Mouse (Mus musculus) liver, embryonic 14.5 days (tissue): ENCODE measurements around the gene Fam168a. TPM values are rescaled to one million over a fixed set of nuclear protein-coding genes. Genes with fewer than 3 reads are reported as not detected.

ENCODE experiments used
- ATAC-seq: fragments of 200-750 bp; cut with Nextera tagmentation; 2 replicates; pipeline ENCODE4 v1.8.0; 2017; ENCODE audit warnings: moderate number of reproducible peaks, mild to moderate bottlenecking, moderate library complexity; ENCODE audit not compliant: insufficient read depth
- DNase-seq, 3 experiments: peaks; one replicate each; pipeline ENCODE4 v3.0.0-alpha.2; 2012 to 2013; ENCODE audit warnings: low read depth in 3 of 3, low spot score in 3 of 3
- H3K27ac ChIP-seq: fragments of 300-500 bp; sonication (generic); 2 replicates; pipeline ENCODE4 v1.5.1; 2014; ENCODE audit warnings: moderate library complexity, mild to moderate bottlenecking, control low read depth, inconsistent platforms
- H3K27me3 ChIP-seq: fragments of 300-500 bp; sonication (generic); 2 replicates; pipeline ENCODE4 v1.6.1; 2014; ENCODE audit warnings: mild to moderate bottlenecking, low read length, moderate library complexity; ENCODE audit not compliant: control insufficient read depth, insufficient read depth
- H3K36me3 ChIP-seq: fragments of 300-500 bp; sonication (generic); replicated peaks from 2 replicates; pipeline ENCODE4 v1.6.1; 2014; ENCODE audit warnings: low read depth; ENCODE audit not compliant: control insufficient read depth, insufficient read depth
- H3K4me1 ChIP-seq, 2 experiments: fragments of 200-500 bp in 1 of 2; fragments of 300-500 bp in 1 of 2; sonication (generic) in 1 of 2; replicated peaks; 2 replicates each; pipeline ENCODE4 v1.6.1; 2012 to 2014; ENCODE audit warnings: antibody characterized with exemption in 1 of 2, inconsistent platforms in 1 of 2, low read length in 1 of 2; ENCODE audit not compliant: control insufficient read depth in 2 of 2, insufficient read depth in 2 of 2
- H3K4me2 ChIP-seq: fragments of 300-500 bp; sonication (generic); 2 replicates; pipeline ENCODE4 v1.6.1; 2014; ENCODE audit warnings: low read depth, mild to moderate bottlenecking, control low read depth, moderate library complexity
- H3K4me3 ChIP-seq, 2 experiments: fragments of 200-500 bp in 1 of 2; fragments of 300-500 bp in 1 of 2; sonication (generic) in 1 of 2; 2 replicates each; pipeline ENCODE4 v1.5.1; 2012 to 2014; ENCODE audit warnings: low read depth in 2 of 2, low read length in 2 of 2, mild to moderate bottlenecking in 2 of 2, control low read depth in 1 of 2, inconsistent platforms in 1 of 2, moderate library complexity in 1 of 2; ENCODE audit not compliant: insufficient read depth in 1 of 2
- H3K9ac ChIP-seq: fragments of 300-500 bp; sonication (generic); replicated peaks from 2 replicates; pipeline ENCODE4 v1.6.1; 2014; ENCODE audit warnings: mild to moderate bottlenecking, control low read depth, moderate library complexity
- H3K9me3 ChIP-seq: fragments of 300-500 bp; sonication (generic); 2 replicates; pipeline ENCODE4 v1.6.1; 2016; ENCODE audit warnings: low read length, mixed read lengths; ENCODE audit not compliant: control insufficient read depth
- CTCF ChIP-seq: IDR thresholded peaks from 2 replicates; pipeline ENCODE4 v1.5.1; 2016; ENCODE audit warnings: antibody characterized with exemption, low read depth, control low read depth
- EP300 ChIP-seq: IDR thresholded peaks from 2 replicates; pipeline ENCODE4 v1.6.1; 2016; ENCODE audit warnings: antibody characterized with exemption, low read depth
- WGBS: fragments of 180-500 bp; shearing (Covaris S2); extraction: QIAGEN DNeasy Blood & Tissue Kit; methylation state at CpG from one replicate; pipeline ENCODE4 v1.1.7; 2014; ENCODE audit not compliant: insufficient replicate concordance; 5-methylcytosine and 5-hydroxymethylcytosine counted together
- polyA plus RNA-seq, 2 experiments: library from polyadenylated mRNA; depleted of rRNA in 1 of 2; stranded (reverse) in 1 of 2; unstranded in 1 of 2; fragments of >200 nt; fragmentation: Nextera tagmentation in 1 of 2; extraction: Ambion mirVana in 1 of 2; gene quantifications; 2 replicates each; pipeline versions ENCODE4 v1.2.1 to v1.2.3; 2012 to 2014

Gene Fam168a
- polyA plus RNA-seq, 2 experiments = 4.1 to 4.4 TPM

- no peaks in the 10 kb centered on the region for H3K27me3 ChIP-seq
- WGBS = 48% methylated on average over 5 of the region's 5 CpGs
- peak overlapping the region; percentile 39; the same call in 1 of the 2 replicates for H3K4me2 ChIP-seq
- peak overlapping the region in 1 of 2 experiments; percentile 20; a peak in 2 of 4 replicates for H3K4me3 ChIP-seq
- TF ChIP-seq CTCF = no peak
- no peak for TF ChIP-seq EP300
- H3K4me1 ChIP-seq = peaks cover 32 to 64% of the 10 kb centered on the region in 2 experiments
- H3K9ac ChIP-seq = no peak overlapping the region
- DNase-seq = no peak
- ATAC-seq = no peak
- H3K9me3 ChIP-seq = no peaks in the 10 kb centered on the region
- H3K36me3 ChIP-seq = peaks cover 38% of the 10 kb centered on the region
- peak overlapping the region; percentile 26; the same call in 1 of the 2 replicates for H3K27ac ChIP-seq
Measured at GRCm38 (mm10) chr7:100854861-100855260, 148.4 kb downstream of the Fam168a start.

GRCm38 (mm10) chr7:100855300-100855699, 148.9 kb downstream of the Fam168a start:
- 16% methylated on average over 4 of the region's 4 CpGs for WGBS
- H3K9me3 ChIP-seq = no peaks in the 10 kb centered on the region
- no peaks in the 10 kb centered on the region for H3K27me3 ChIP-seq
- TF ChIP-seq CTCF = no peak
- TF ChIP-seq EP300 = no peak
- peak overlapping the region in 1 of 2 experiments; percentile 20; a peak in 2 of 4 replicates for H3K4me3 ChIP-seq
- peaks cover 34% of the 10 kb centered on the region for H3K36me3 ChIP-seq
- peak overlapping the region; percentile 3 for H3K27ac ChIP-seq
- peak overlapping the region; percentile 16 for H3K9ac ChIP-seq
- DNase-seq (no peak), ATAC-seq (no peak)
- peaks cover 36 to 69% of the 10 kb centered on the region in 2 experiments for H3K4me1 ChIP-seq
- H3K4me2 ChIP-seq = peak overlapping the region; percentile 39

- H3K9ac ChIP-seq = peak overlapping the region; percentile 23
- peaks cover 29% of the 10 kb centered on the region for H3K36me3 ChIP-seq
Measured at GRCm38 (mm10) chr7:100855795-100856573, 149.5 kb downstream of the Fam168a start.

GRCm38 (mm10) chr7:100860450-100860849, 154.0 kb downstream of the Fam168a start:
- H3K27ac ChIP-seq = peak overlapping the region; percentile 82
- H3K4me3 ChIP-seq = peak overlapping the region; percentile 87 to 91
- ATAC-seq (peak; percentile 46), DNase-seq (peak in 1 of 3 experiments; percentile 43)
- H3K27me3 ChIP-seq = no peaks in the 10 kb centered on the region
- WGBS = 27% methylated on average over 3 of the region's 3 CpGs
- no peak for TF ChIP-seq CTCF
- no peak for TF ChIP-seq EP300
- peak overlapping the region; percentile 89 for H3K4me2 ChIP-seq
- no peaks in the 10 kb centered on the region for H3K9me3 ChIP-seq
- peaks cover 51 to 61% of the 10 kb centered on the region in 2 experiments for H3K4me1 ChIP-seq
- peaks cover 16% of the 10 kb centered on the region for H3K36me3 ChIP-seq
- H3K9ac ChIP-seq = peak overlapping the region; percentile 97

More at GRCm38 (mm10) chr7:100855795-100856573, 149.5 kb downstream of the Fam168a start:
- TF ChIP-seq CTCF (no peak), EP300 (0 out of 2 replicates have a peak, but pooled peaks have one; percentile 11)
- Histone ChIP-seq H3K4me2 (peak overlapping the region; percentile 39), H3K4me1 (peaks cover 43 to 76% of the 10 kb centered on the region in 2 experiments), H3K27ac (peak overlapping the region; percentile 3), H3K9me3 (no peaks in the 10 kb centered on the region), H3K4me3 (peak overlapping the region in 1 of 2 experiments; percentile 20; a peak in 1 of 4 replicates), H3K27me3 (no peaks in the 10 kb centered on the region)
- WGBS = 18% methylated on average over 5 of the region's 5 CpGs
- no peak for DNase-seq
- no peak for ATAC-seq

- TF ChIP-seq CTCF (no peak), EP300 (no peak)
- Histone ChIP-seq H3K27me3 (no peaks in the 10 kb centered on the region), H3K9me3 (no peaks in the 10 kb centered on the region), H3K36me3 (peaks cover 16% of the 10 kb centered on the region), H3K4me3 (peak overlapping the region; percentile 87 to 91), H3K4me1 (peaks cover 44 to 54% of the 10 kb centered on the region in 2 experiments), H3K9ac (peak overlapping the region; percentile 97), H3K27ac (peak overlapping the region; percentile 82), H3K4me2 (peak overlapping the region; percentile 89)
- ATAC-seq (no peak), DNase-seq (no peak)
- 66% methylated on average over 5 of the region's 5 CpGs for WGBS
Measured at GRCm38 (mm10) chr7:100861209-100861608, 154.8 kb downstream of the Fam168a start.
